Mouse (Mus musculus) liver, adult (tissue): Measurements from ENCODE around the gene Thnsl2.

ENCODE experiments used
- GATA4 ChIP-seq: IDR thresholded peaks from 2 replicates; pipeline ENCODE4 v1.6.1; 2014; ENCODE audit warnings: mild to moderate bottlenecking, low read length; ENCODE audit not compliant: insufficient replicate concordance

The Thnsl2 gene

GRCm38 (mm10) chr6:71096126-71096525 lies 48.1 kb downstream of the Thnsl2 start:
- TF ChIP-seq GATA4, result no peak

GRCm38 (mm10) chr6:71094693-71095092 lies 49.5 kb downstream of the Thnsl2 start:
- no peak for TF ChIP-seq GATA4

- no peak for TF ChIP-seq GATA4
These were observed 50.6 kb downstream of the Thnsl2 start for GRCm38 (mm10) chr6:71093686-71094085.

GRCm38 (mm10) chr6:71090475-71090874 lies 53.8 kb downstream of the Thnsl2 start:
- no peak for TF ChIP-seq GATA4

- no peak for TF ChIP-seq GATA4
These were observed 54.5 kb downstream of the Thnsl2 start for GRCm38 (mm10) chr6:71089735-71090134.

GRCm38 (mm10) chr6:71088992-71089391 lies 55.2 kb downstream of the Thnsl2 start:
- no peak for TF ChIP-seq GATA4

DNA sequence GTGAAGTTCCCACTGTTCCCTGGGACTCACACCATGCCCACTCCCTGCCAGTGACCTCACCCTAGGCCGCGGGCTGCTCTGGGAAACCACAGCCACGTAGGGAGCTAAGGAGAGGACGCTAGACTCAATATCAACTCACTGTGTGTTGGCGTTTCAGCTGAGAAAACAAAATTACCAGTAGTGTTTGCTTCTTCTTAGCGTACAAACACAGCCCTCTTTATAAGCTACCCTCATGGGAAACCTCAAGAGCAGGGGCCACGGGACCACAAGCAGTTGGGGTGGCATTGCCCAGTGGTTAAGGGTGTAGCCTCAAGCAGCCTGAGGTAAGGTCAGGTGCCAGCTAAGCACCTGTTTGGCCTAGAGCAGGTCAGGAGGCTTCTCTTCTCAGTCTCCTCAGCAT lies 60.8 kb downstream of the Thnsl2 start:
- no peak for TF ChIP-seq GATA4

DNA sequence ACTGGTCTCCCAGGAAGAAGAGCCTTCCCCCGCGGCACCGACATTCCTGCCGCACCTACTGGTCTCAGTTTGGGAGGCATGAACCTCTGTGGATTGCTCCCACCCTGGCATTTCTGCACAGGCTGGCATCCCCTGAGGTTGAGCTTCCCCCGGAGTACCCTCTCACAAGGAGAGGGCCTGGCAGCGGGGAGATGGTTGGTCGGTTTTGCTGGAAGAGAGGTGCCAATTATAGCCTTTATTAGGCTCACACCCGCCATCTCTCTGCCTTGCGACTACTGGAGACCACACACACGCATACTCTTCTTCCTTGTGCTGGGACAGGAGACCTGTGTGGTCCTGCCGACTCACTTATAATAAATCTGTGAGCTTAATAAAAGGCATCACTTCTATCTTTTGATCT lies 62.2 kb downstream of the Thnsl2 start:
- no peak for TF ChIP-seq GATA4

DNA sequence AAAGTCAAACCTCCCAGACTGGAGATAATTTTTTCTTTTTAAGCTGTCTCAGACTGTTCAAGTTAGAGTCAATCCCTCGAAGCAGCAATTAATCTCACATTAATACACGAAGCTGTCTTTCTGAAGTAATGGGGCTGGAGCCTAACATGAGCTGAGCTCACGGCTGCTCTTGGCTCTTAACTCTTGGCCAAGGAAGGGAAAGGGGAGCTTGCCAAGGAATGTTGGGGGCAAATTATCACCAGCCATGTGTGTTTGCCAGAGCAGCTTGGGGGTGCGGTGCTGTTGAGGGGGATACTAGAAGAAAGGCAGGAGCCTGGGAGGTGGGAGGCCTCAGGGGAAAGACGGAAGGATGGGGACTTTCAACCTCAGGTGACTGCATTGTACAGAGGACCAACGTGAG lies 63.0 kb downstream of the Thnsl2 start:
- no peak for TF ChIP-seq GATA4
